Mouse (Mus musculus) stomach, postnatal 0 days (tissue): ENCODE results near the gene Usmg5.
A peak's percentile ranks its signal among the peaks of the same experiment; 100 is the strongest.

Experiments used
- CTCF ChIP-seq: IDR thresholded peaks from 2 replicates; pipeline ENCODE4 v1.5.1; 2016; ENCODE audit warnings: antibody characterized with exemption, low read depth, mild to moderate bottlenecking, moderate library complexity
- EP300 ChIP-seq: optimal IDR thresholded peaks from 2 replicates; pipeline ENCODE3; 2016; ENCODE audit warnings: antibody characterized with exemption

- TF ChIP-seq CTCF (peak; percentile 61), EP300 (no peak)
Measured at GRCm38 (mm10) chr19:47043608-47044007, 46.8 kb downstream of the Usmg5 start.
